ENCODE assay signal across 33 mouse cellular contexts in the genomic region with DNA sequence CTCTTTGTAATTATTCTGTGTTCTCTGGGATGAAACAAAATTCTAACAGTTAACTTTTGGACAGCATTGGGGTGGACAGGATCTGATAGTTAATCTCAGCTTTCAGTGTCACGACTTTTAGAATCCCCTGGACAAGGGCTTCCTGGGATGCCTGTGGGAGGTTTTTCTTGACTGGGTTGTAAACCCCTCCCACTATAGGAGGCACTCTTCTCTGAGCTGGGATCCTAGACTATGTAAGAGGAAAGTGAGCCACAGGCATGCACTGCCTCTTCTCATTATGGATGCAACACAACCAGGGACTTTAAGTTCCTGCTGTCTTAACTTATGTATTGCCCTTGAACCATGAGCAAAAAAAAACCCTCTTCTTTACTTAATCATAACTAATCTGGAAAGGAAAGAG. TPM values are rescaled to one million over a fixed set of nuclear protein-coding genes. Genes with fewer than 3 reads are reported as not detected.
"Had no signal": no experiment of that assay in that cellular context is flagged by ENCODE, and none has a peak within 500 bp of the region (broad histone marks: within the 10 kb centered on the region; RNA-seq: fewer than 3 reads in every experiment).

No protein-coding gene starts in this region.

- H3K27me3 ChIP-seq: limb, embryonic 12.5 days; limb, embryonic 13.5 days; limb, embryonic 15.5 days; liver, embryonic 12.5 days; liver, embryonic 13.5 days; liver, embryonic 15.5 days; lung, embryonic 15.5 days; megakaryocyte, embryonic 14.5 days; midbrain, embryonic 12.5 days; midbrain, embryonic 13.5 days; midbrain, embryonic 15.5 days; neural tube, embryonic 12.5 days; neural tube, embryonic 13.5 days had no signal

- H3K4me2 ChIP-seq: limb, embryonic 12.5 days; limb, embryonic 13.5 days; limb, embryonic 15.5 days; liver, embryonic 11.5 days; liver, embryonic 12.5 days; liver, embryonic 13.5 days; liver, embryonic 15.5 days; lung, embryonic 14.5 days; lung, embryonic 15.5 days; midbrain, embryonic 11.5 days; midbrain, embryonic 12.5 days; midbrain, embryonic 13.5 days; midbrain, embryonic 15.5 days; neural tube, embryonic 12.5 days; neural tube, embryonic 13.5 days had no signal

- H3K9me3 ChIP-seq: limb, embryonic 10.5 days; limb, embryonic 12.5 days; limb, embryonic 13.5 days; limb, embryonic 15.5 days; liver, embryonic 12.5 days; liver, embryonic 13.5 days; liver, embryonic 15.5 days; lung, embryonic 15.5 days; megakaryocyte, embryonic 14.5 days; midbrain, embryonic 10.5 days; midbrain, embryonic 12.5 days; midbrain, embryonic 13.5 days; midbrain, embryonic 15.5 days; neural tube, embryonic 12.5 days; neural tube, embryonic 13.5 days had no signal

- H3K36me3 ChIP-seq: limb, embryonic 10.5 days; limb, embryonic 12.5 days; limb, embryonic 13.5 days; limb, embryonic 15.5 days; liver, embryonic 12.5 days; liver, embryonic 13.5 days; liver, embryonic 15.5 days; lung, embryonic 15.5 days; midbrain, embryonic 10.5 days; midbrain, embryonic 12.5 days; midbrain, embryonic 13.5 days; midbrain, embryonic 15.5 days; neural tube, embryonic 12.5 days; neural tube, embryonic 13.5 days had no signal

- H3K4me3 ChIP-seq: limb, embryonic 10.5 days; limb, embryonic 12.5 days; limb, embryonic 13.5 days; limb, embryonic 15.5 days; liver, embryonic 12.5 days; liver, embryonic 13.5 days; liver, embryonic 15.5 days; lung, embryonic 15.5 days; megakaryocyte, embryonic 14.5 days; midbrain, embryonic 10.5 days; midbrain, embryonic 12.5 days; midbrain, embryonic 13.5 days; midbrain, embryonic 15.5 days; myocyte; neural tube, embryonic 12.5 days; neural tube, embryonic 13.5 days had no signal

- H3K9ac ChIP-seq: limb, embryonic 12.5 days; limb, embryonic 13.5 days; limb, embryonic 15.5 days; liver, embryonic 12.5 days; liver, embryonic 13.5 days; liver, embryonic 14.5 days; liver, embryonic 15.5 days; liver, postnatal 0 days; lung, embryonic 14.5 days; lung, embryonic 15.5 days; midbrain, embryonic 12.5 days; midbrain, embryonic 13.5 days; midbrain, embryonic 15.5 days; neural tube, embryonic 12.5 days; neural tube, embryonic 13.5 days had no signal

- H3K4me1 ChIP-seq: limb, embryonic 10.5 days; limb, embryonic 12.5 days; limb, embryonic 13.5 days; limb, embryonic 15.5 days; liver, embryonic 12.5 days; liver, embryonic 13.5 days; liver, embryonic 15.5 days; lung, embryonic 15.5 days; megakaryocyte, embryonic 14.5 days; midbrain, embryonic 10.5 days; midbrain, embryonic 12.5 days; midbrain, embryonic 13.5 days; midbrain, embryonic 15.5 days; neural tube, embryonic 12.5 days; neural tube, embryonic 13.5 days had no signal

- H3K27ac ChIP-seq: limb, embryonic 10.5 days; limb, embryonic 12.5 days; limb, embryonic 13.5 days; limb, embryonic 15.5 days; liver, embryonic 12.5 days; liver, embryonic 13.5 days; liver, embryonic 14.5 days; liver, embryonic 15.5 days; lung, embryonic 15.5 days; macrophage; midbrain, embryonic 10.5 days; midbrain, embryonic 12.5 days; midbrain, embryonic 13.5 days; midbrain, embryonic 15.5 days; neural tube, embryonic 12.5 days; neural tube, embryonic 13.5 days had no signal

- DNase-seq: left cerebral cortex, postnatal 4 days; liver; liver, embryonic 13.5 days; liver, postnatal 0 days; lung, adult 18-20 months; lung, adult 2 months; lung, embryonic 14.5 days; lung, postnatal 10 days; lung, postnatal 14 days; lung, postnatal 36 days; lung, postnatal 4 days; midbrain, embryonic 14.5 days had no signal

- ATAC-seq: liver, embryonic 12.5 days; liver, postnatal 0 days; lung, postnatal 0 days; midbrain, embryonic 13.5 days; midbrain, embryonic 15.5 days; midbrain, embryonic 16.5 days had no signal

RNA-seq across cellular contexts. Expression of gene 4930452B06Rik, which starts 23.4 kb away (rescaled TPM):
- polyA plus RNA-seq: macrophage had no signal
